Mouse (Mus musculus): Measurements from ENCODE around the gene Pzp. TPM values are rescaled to one million over a fixed set of nuclear protein-coding genes. Genes with fewer than 3 reads are reported as not detected.

Gene Pzp
- total RNA-seq (2021): 1 to 10 TPM in 1 of 2 experiments, under 1 TPM in 1; 0.07 to 1.8 TPM
- long read RNA-seq, experiment 1: 0 reads
- long read RNA-seq, experiment 2: 0 reads

- no peak for DNase-seq
These were observed at the start of gene Pzp for GRCm38 (mm10) chr6:128526601-128527000. TSS of gene Pzp (minus strand) at chr6:128526720.

GRCm38 (mm10) chr6:128566589-128566988, 40.1 kb upstream of the Pzp start:
- DNase-seq: no peak

GRCm38 (mm10) chr6:128554049-128554448, 27.5 kb upstream of the Pzp start:
- DNase-seq: no peak

GRCm38 (mm10) chr6:128549463-128550452, 23.2 kb upstream of the Pzp start:
- no peak for DNase-seq

GRCm38 (mm10) chr6:128548532-128548931, 22.0 kb upstream of the Pzp start:
- no peak for DNase-seq

GRCm38 (mm10) chr6:128545402-128545801, 18.9 kb upstream of the Pzp start:
- DNase-seq: no peak

GRCm38 (mm10) chr6:128543226-128543625, 16.7 kb upstream of the Pzp start:
- DNase-seq: no peak

GRCm38 (mm10) chr6:128535250-128535649, 8.7 kb upstream of the Pzp start:
- DNase-seq: no peak

GRCm38 (mm10) chr6:128533296-128533695, 6.8 kb upstream of the Pzp start:
- DNase-seq: no peak

- no peak for DNase-seq
These were observed 6.2 kb upstream of the Pzp start for GRCm38 (mm10) chr6:128532701-128533100.

- DNase-seq: no peak
These were observed 2.0 kb upstream of the Pzp start for GRCm38 (mm10) chr6:128528491-128528890.

- DNase-seq: no peak
These were observed 590 bp upstream of the Pzp start for GRCm38 (mm10) chr6:128527110-128527509.

- no peak for DNase-seq
These were observed 719 bp downstream of the Pzp start for GRCm38 (mm10) chr6:128525801-128526200.

GRCm38 (mm10) chr6:128523360-128523759, 3.2 kb downstream of the Pzp start:
- no peak for DNase-seq

- no peak for DNase-seq
These were observed 7.4 kb downstream of the Pzp start for GRCm38 (mm10) chr6:128519159-128519558.

GRCm38 (mm10) chr6:128505676-128506236, 20.8 kb downstream of the Pzp start:
- DNase-seq: no peak

GRCm38 (mm10) chr6:128504743-128505142, 21.8 kb downstream of the Pzp start:
- DNase-seq: no peak

GRCm38 (mm10) chr6:128495346-128495745, 31.2 kb downstream of the Pzp start:
- DNase-seq: no peak

- no peak for DNase-seq
These were observed 31.7 kb downstream of the Pzp start for GRCm38 (mm10) chr6:128494646-128495331.

- no peak for DNase-seq
These were observed 34.6 kb downstream of the Pzp start for GRCm38 (mm10) chr6:128491916-128492315.

GRCm38 (mm10) chr6:128490141-128490540, 36.4 kb downstream of the Pzp start:
- DNase-seq: no peak

- no peak for DNase-seq
These were observed 38.8 kb downstream of the Pzp start for GRCm38 (mm10) chr6:128487736-128488135.
